ENCODE assay signal across 10 mouse cellular contexts in the genomic region with DNA sequence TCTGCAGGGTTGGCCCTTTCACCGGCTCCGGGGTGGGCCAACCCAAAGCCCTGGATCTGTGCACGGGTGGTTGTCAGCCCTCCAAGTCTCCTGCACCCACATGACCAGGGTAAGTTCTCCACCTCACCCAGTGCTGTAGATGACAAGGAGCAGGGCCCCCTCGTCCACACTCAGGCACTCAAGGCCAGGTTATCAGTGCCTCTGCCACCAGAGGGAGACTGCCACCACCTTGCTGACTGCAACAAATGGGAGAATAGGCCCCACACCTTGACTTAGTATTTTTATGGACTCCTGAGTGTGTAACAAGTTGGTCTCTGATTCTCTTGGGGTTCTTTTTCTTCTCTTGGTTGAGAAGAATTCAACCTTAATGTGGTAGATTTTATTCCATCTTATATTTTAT. TPM values are rescaled to one million over a fixed set of nuclear protein-coding genes. Genes with fewer than 3 reads are reported as not detected.
A peak's percentile ranks its signal among the peaks of the same experiment; 100 is the strongest.
DNase-seq lines count a peak whose midpoint lies in the region; ATAC-seq and TF ChIP-seq lines count a peak whose summit lies in the region.
"Had no signal": no experiment of that assay in that cellular context is flagged by ENCODE, and none has a peak within 500 bp of the region (broad histone marks: within the 10 kb centered on the region; RNA-seq: fewer than 3 reads in every experiment).

No protein-coding gene starts in this region.

- H3K36me3 ChIP-seq in forebrain, postnatal 0 days (ENCODE audit: insufficient read depth) = no peaks in the 10 kb centered on the region
- no peaks in the 10 kb centered on the region for H3K36me3 ChIP-seq in forebrain, embryonic 13.5 days (ENCODE audit: poor library complexity, severe bottlenecking)
- no peaks in the 10 kb centered on the region for H3K36me3 ChIP-seq in lung, postnatal 0 days (ENCODE audit: insufficient read depth, low read length)
- H3K36me3 ChIP-seq: embryonic facial prominence, embryonic 12.5 days; neural tube, embryonic 15.5 days had no signal

- H3K4me3 ChIP-seq in forebrain, postnatal 0 days (ENCODE audit: low read depth, low read length) = no peak overlapping the region
- no peak overlapping the region for H3K4me3 ChIP-seq in forebrain, embryonic 13.5 days
- no peak overlapping the region for H3K4me3 ChIP-seq in lung, postnatal 0 days (ENCODE audit: low read depth, low read length)
- H3K4me3 ChIP-seq: embryonic facial prominence, embryonic 12.5 days; neural tube, embryonic 15.5 days had no signal

- 65% methylated on average over 4 of the region's 4 CpGs for WGBS in forebrain, postnatal 0 days
- WGBS in forebrain, embryonic 13.5 days = 55% methylated on average over 4 of the region's 4 CpGs
- 51% methylated on average over 4 of the region's 4 CpGs for WGBS in lung, postnatal 0 days

- no peak for DNase-seq in forebrain, postnatal 0 days
- peak; percentile 30 for DNase-seq in 3T3-L1 (ENCODE audit: low read depth, low spot score)
- peak; percentile 78 for DNase-seq in R1 (ENCODE audit: low read depth, low spot score)
- peak; percentile 15 for DNase-seq in lung, postnatal 0 days (ENCODE audit: low spot score)
- DNase-seq in left cerebral cortex, adult 8-10 months (ENCODE audit: low spot score in 2 of 2) = no peak
- no peak for DNase-seq in frontal cortex, postnatal 14 days (ENCODE audit: low spot score in 2 of 2)
- DNase-seq in spleen, postnatal 14 days (ENCODE audit: low spot score in 2 of 2) = no peak

- no peaks in the 10 kb centered on the region for H3K27me3 ChIP-seq in forebrain, postnatal 0 days (ENCODE audit: insufficient read depth, low read length)
- H3K27me3 ChIP-seq in forebrain, embryonic 13.5 days = no peaks in the 10 kb centered on the region
- no peaks in the 10 kb centered on the region for H3K27me3 ChIP-seq in lung, postnatal 0 days (replicated peaks; ENCODE audit: insufficient read depth, low read length)
- H3K27me3 ChIP-seq: embryonic facial prominence, embryonic 12.5 days; neural tube, embryonic 15.5 days had no signal

- ATAC-seq in forebrain, postnatal 0 days = no peak
- no peak for ATAC-seq in forebrain, embryonic 13.5 days
- ATAC-seq in lung, postnatal 0 days = 0 out of 2 replicates have a peak, but pooled peaks have one; percentile 14

- no peak for TF ChIP-seq EP300 in lung, postnatal 0 days (IDR thresholded peaks at IDR 0.05)

- no peak overlapping the region for H3K4me2 ChIP-seq in forebrain, postnatal 0 days (ENCODE audit: low read depth)
- no peak overlapping the region for H3K4me2 ChIP-seq in forebrain, embryonic 13.5 days
- no peak overlapping the region for H3K4me2 ChIP-seq in lung, postnatal 0 days (replicated peaks; ENCODE audit: low read depth, low read length)
- H3K4me2 ChIP-seq: embryonic facial prominence, embryonic 12.5 days; neural tube, embryonic 15.5 days had no signal

- H3K4me1 ChIP-seq in forebrain, postnatal 0 days (ENCODE audit: insufficient read depth) = no peaks in the 10 kb centered on the region
- peaks cover 12% of the 10 kb centered on the region for H3K4me1 ChIP-seq in forebrain, embryonic 13.5 days
- H3K4me1 ChIP-seq in lung, postnatal 0 days (ENCODE audit: insufficient read depth, low read depth, low read length) = peaks cover 6% of the 10 kb centered on the region; the same call in 1 of the 2 replicates
- H3K4me1 ChIP-seq: embryonic facial prominence, embryonic 12.5 days had no signal

- H3K9ac ChIP-seq in forebrain, postnatal 0 days = no peak overlapping the region
- no peak overlapping the region for H3K9ac ChIP-seq in forebrain, embryonic 13.5 days
- no peak overlapping the region for H3K9ac ChIP-seq in lung, postnatal 0 days (replicated peaks; ENCODE audit: low read depth)
- H3K9ac ChIP-seq: embryonic facial prominence, embryonic 12.5 days; neural tube, embryonic 15.5 days had no signal

- no peaks in the 10 kb centered on the region for H3K9me3 ChIP-seq in forebrain, postnatal 0 days (ENCODE audit: low read length)
- H3K9me3 ChIP-seq in forebrain, embryonic 13.5 days (replicated peaks) = no peaks in the 10 kb centered on the region
- no peaks in the 10 kb centered on the region for H3K9me3 ChIP-seq in lung, postnatal 0 days (ENCODE audit: low read length)
- H3K9me3 ChIP-seq: embryonic facial prominence, embryonic 12.5 days; neural tube, embryonic 15.5 days had no signal

- no peak overlapping the region for H3K27ac ChIP-seq in forebrain, postnatal 0 days (ENCODE audit: low read depth, low read length)
- H3K27ac ChIP-seq in forebrain, embryonic 13.5 days = no peak overlapping the region
- no peak overlapping the region for H3K27ac ChIP-seq in lung, postnatal 0 days (ENCODE audit: low read length)
- H3K27ac ChIP-seq: embryonic facial prominence, embryonic 12.5 days; neural tube, embryonic 15.5 days had no signal

- TF ChIP-seq CTCF in forebrain, postnatal 0 days (IDR thresholded peaks at IDR 0.05; ENCODE audit: low read depth) = peak; percentile 28; the same call in 1 of the 2 replicates
- TF ChIP-seq CTCF in lung, postnatal 0 days (IDR thresholded peaks at IDR 0.05) = peak; percentile 67

RNA-seq across cellular contexts. Expression of gene Efhb, which starts 2.4 kb away (rescaled TPM):
- 0.85 and 4.2 TPM in 2 replicates for total RNA-seq in forebrain, postnatal 0 days (2014; rRNA removed)
- 0.63 and 0.86 TPM in 2 replicates for polyA plus RNA-seq in forebrain, postnatal 0 days (2015; fragmentation: Nextera tagmentation; extraction: Ambion mirVana)
- 0.46 and 1.1 TPM in 2 replicates for polyA plus RNA-seq in forebrain, embryonic 13.5 days (2015; fragmentation: Nextera tagmentation; extraction: Ambion mirVana)
- 1.6 and 1.7 TPM in 2 replicates for polyA plus RNA-seq in lung, postnatal 0 days (2015; fragmentation: Nextera tagmentation; extraction: Ambion mirVana)
- under 1 TPM; 0.16 to 0.56 (median 0.26) TPM for total RNA-seq in left cerebral cortex, adult 8-10 months (2022)

RNA-seq across cellular contexts. Expression of gene Rab5a, which starts 13.5 kb away (rescaled TPM):
- total RNA-seq in forebrain, postnatal 0 days (2014; rRNA removed) = 119 and 137 TPM in 2 replicates
- polyA plus RNA-seq in forebrain, postnatal 0 days (2015; fragmentation: Nextera tagmentation; extraction: Ambion mirVana) = 88.3 and 123 TPM in 2 replicates
- 84.1 and 87.4 TPM in 2 replicates for polyA plus RNA-seq in forebrain, embryonic 13.5 days (2015; fragmentation: Nextera tagmentation; extraction: Ambion mirVana)
- polyA plus RNA-seq in lung, postnatal 0 days (2015; fragmentation: Nextera tagmentation; extraction: Ambion mirVana) = 87.6 and 98.2 TPM in 2 replicates
- total RNA-seq in left cerebral cortex, adult 8-10 months (2022) = 100 to 1,000 TPM; 114 to 132 (median 121) TPM

Comparison
In these comparisons a context has a peak if more than half of its experiments do, and no peak if none do; other contexts are left out.
1. DNase-seq: peak in 3T3-L1 (single experiment), R1 (single experiment) and lung, postnatal 0 days (single experiment); none in forebrain, postnatal 0 days (single experiment), left cerebral cortex, adult 8-10 months (0 of 2), frontal cortex, postnatal 14 days (0 of 2) and spleen, postnatal 14 days (0 of 2).